Mouse (Mus musculus) cerebellum, adult 2 months (tissue): ENCODE measurements around the gene Rgs3.

Experiments
- CTCF ChIP-seq: fragments of 200-500 bp; IDR thresholded peaks from 2 replicates; pipeline ENCODE4 v1.5.1; 2011; ENCODE audit warnings: low read depth, mild to moderate bottlenecking, control low read depth, low read length, moderate library complexity, borderline replicate concordance; ENCODE audit not compliant: insufficient read depth
- POLR2A ChIP-seq: fragments of 200-500 bp; IDR thresholded peaks from 2 replicates; pipeline ENCODE4 v1.6.1; 2011; ENCODE audit warnings: low read length, control low read depth, borderline replicate concordance; ENCODE audit not compliant: insufficient read depth

DNA sequence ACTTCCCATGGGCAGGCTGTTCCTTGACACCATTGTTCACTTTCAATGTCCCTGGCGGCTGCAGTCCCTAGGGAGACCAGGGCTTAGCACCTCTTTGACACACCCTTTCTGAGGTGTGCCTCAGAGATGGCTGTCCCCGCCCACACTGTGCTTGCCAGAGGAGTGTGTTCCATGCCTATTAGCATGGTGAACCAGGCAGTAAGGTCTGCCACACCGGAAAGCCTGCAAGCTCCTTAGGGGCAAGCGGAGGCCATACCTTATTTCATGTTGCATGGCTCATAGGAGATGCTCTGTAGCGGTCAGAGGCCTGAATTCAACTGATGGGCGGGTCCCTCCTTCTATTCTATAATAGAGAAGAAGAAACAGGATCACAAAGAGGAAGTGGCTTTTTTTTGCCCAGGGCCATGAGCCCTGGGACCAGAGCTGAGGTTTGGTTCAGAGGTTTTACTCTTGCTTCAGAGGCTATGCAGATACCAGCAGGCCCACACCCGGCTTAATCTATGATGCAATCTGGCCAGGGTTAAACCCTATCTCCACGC, 101.7 kb downstream of the Rgs3 start:
- TF ChIP-seq CTCF (no peak), POLR2A (no peak)
